Mouse (Mus musculus) central nervous system, embryonic 14 days (tissue): ENCODE data around the gene Gpat2. TPM values are rescaled to one million over a fixed set of nuclear protein-coding genes. Genes with fewer than 3 reads are reported as not detected.

Experiments used
- polyA plus RNA-seq: library from polyadenylated mRNA; depleted of rRNA; stranded (reverse); fragments of >200 nt; gene quantifications from 2 replicates; pipeline ENCODE4 v1.2.3, GENCODE M21; 2012; rRNA removed

Gene Gpat2
- 0.06 and 0.30 TPM in 2 replicates for polyA plus RNA-seq

GRCm38 (mm10) chr2:127424977-127425376, at the start of gene Gpat2:
TSS of gene Gpat2 (plus strand) at chr2:127425199.

DNA sequence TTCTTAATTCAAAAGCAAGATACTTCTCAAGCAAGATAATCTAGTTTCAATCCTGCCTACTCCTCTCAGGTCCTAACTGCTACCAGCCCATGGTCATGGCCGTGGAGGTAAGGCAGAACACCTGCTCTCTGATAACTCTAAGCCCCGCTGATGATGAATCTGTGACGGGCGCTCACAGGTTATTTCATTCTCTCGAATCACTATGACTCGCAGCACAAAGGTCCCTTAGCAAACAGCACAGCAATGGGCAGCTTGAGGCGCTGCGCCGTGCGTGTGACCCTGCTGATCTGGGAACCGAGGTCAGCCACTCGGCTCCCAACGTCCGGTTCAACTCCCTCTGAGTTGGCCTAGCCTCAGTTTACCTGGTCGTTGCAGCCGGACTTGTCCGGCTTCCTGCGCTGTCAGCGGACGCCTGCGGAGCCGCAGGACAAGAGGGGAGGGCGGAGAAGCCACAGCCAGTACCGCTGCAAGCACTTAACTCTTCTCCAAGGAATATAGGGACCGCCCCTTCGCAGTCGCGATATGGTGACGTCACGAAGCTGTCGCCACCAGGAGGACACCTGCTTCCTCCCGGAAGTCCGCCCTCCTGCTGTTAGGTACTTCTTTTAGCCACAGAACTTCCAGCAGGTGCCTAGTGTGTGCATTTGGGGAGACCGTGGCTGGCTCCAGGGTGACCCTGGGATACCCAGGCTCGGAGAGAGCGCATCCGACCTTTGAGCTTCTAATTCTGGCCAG, 19.2 kb downstream of the Gpat2 start, which contains the start of gene Fahd2a:
TSS of gene Fahd2a (minus strand) at position 511 of the 735 bp plus-strand sequence.

Other genes with a start within 250 kb of the Gpat2 start
- gene 1810024B03Rik, start 216.9 kb upstream of the Gpat2 start, polyA plus RNA-seq, result 2.2 and 2.4 TPM in 2 replicates
- 80.7 and 83.4 TPM in 2 replicates for gene Snrnp200, start 216.8 kb upstream of the Gpat2 start, polyA plus RNA-seq
- gene Ciao1, start 177.4 kb upstream of the Gpat2 start, polyA plus RNA-seq, result 72.2 and 75.8 TPM in 2 replicates
- 42.7 and 43.3 TPM in 2 replicates for gene Tmem127, start 177.3 kb upstream of the Gpat2 start, polyA plus RNA-seq
- 80.2 and 84.7 TPM in 2 replicates for gene Stard7, start 155.0 kb upstream of the Gpat2 start, polyA plus RNA-seq
- 6.6 and 7.5 TPM in 2 replicates for gene Dusp2, start 89.0 kb upstream of the Gpat2 start, polyA plus RNA-seq
- gene Astl, start 86.6 kb upstream of the Gpat2 start, polyA plus RNA-seq, result not detected in 2 replicates
- 0.18 and 0.20 TPM in 2 replicates for gene Adra2b, start 62.0 kb upstream of the Gpat2 start, polyA plus RNA-seq
- gene Fahd2a, start 19.4 kb downstream of the Gpat2 start, polyA plus RNA-seq, result 28.9 and 31.4 TPM in 2 replicates
- 12.7 and 14.6 TPM in 2 replicates for gene Kcnip3, start 96.9 kb downstream of the Gpat2 start, polyA plus RNA-seq
- 0.05 and 0.79 TPM in 2 replicates for gene Prom2, start 116.3 kb downstream of the Gpat2 start, polyA plus RNA-seq
- 9.4 and 10.4 TPM in 2 replicates for gene Zfp661, start 161.9 kb downstream of the Gpat2 start, polyA plus RNA-seq
- gene Mrps5, start 162.0 kb downstream of the Gpat2 start, polyA plus RNA-seq, result 143 and 146 TPM in 2 replicates
- gene Mal, start 231.5 kb downstream of the Gpat2 start, polyA plus RNA-seq, result 0.66 and 1.2 TPM in 2 replicates